Mouse (Mus musculus): ENCODE results near the gene Ndufa5.

Ndufa5 gene

GRCm38 (mm10) chr6:24527155-24528063 is at the start of gene Ndufa5:
TSS of gene Ndufa5 (minus strand) at chr6:24528013.
- peak; percentile 91 for DNase-seq

GRCm38 (mm10) chr6:24573319-24573718 is 45.5 kb upstream of the Ndufa5 start:
- DNase-seq, result no peak

- no peak for DNase-seq
These were observed 44.6 kb upstream of the Ndufa5 start for GRCm38 (mm10) chr6:24572431-24572830.

- no peak for DNase-seq
These were observed 43.3 kb upstream of the Ndufa5 start for GRCm38 (mm10) chr6:24571126-24571525.

GRCm38 (mm10) chr6:24570278-24570677 is 42.5 kb upstream of the Ndufa5 start:
- DNase-seq, result no peak

GRCm38 (mm10) chr6:24569711-24570110 is 41.9 kb upstream of the Ndufa5 start:
- no peak for DNase-seq

GRCm38 (mm10) chr6:24568963-24569362 is 41.1 kb upstream of the Ndufa5 start:
- DNase-seq, result no peak

- DNase-seq, result no peak
These were observed 37.1 kb upstream of the Ndufa5 start for GRCm38 (mm10) chr6:24564886-24565285.

- DNase-seq, result no peak
These were observed 36.3 kb upstream of the Ndufa5 start for GRCm38 (mm10) chr6:24564081-24564480.

GRCm38 (mm10) chr6:24555488-24555887 is 27.7 kb upstream of the Ndufa5 start:
- DNase-seq, result no peak

- DNase-seq, result no peak
These were observed 26.7 kb upstream of the Ndufa5 start for GRCm38 (mm10) chr6:24554427-24555086.

- DNase-seq, result no peak
These were observed 24.2 kb upstream of the Ndufa5 start for GRCm38 (mm10) chr6:24552046-24552445.

GRCm38 (mm10) chr6:24549801-24550200 is 22.0 kb upstream of the Ndufa5 start:
- no peak for DNase-seq

GRCm38 (mm10) chr6:24546716-24547420 is 19.1 kb upstream of the Ndufa5 start:
- no peak for DNase-seq

- DNase-seq, result no peak
These were observed 15.3 kb upstream of the Ndufa5 start for GRCm38 (mm10) chr6:24543119-24543591.

- DNase-seq, result no peak
These were observed 14.6 kb upstream of the Ndufa5 start for GRCm38 (mm10) chr6:24542393-24542792.

GRCm38 (mm10) chr6:24540106-24540505 is 12.3 kb upstream of the Ndufa5 start:
- no peak for DNase-seq

- DNase-seq, result no peak
These were observed 10.6 kb upstream of the Ndufa5 start for GRCm38 (mm10) chr6:24538435-24538834.

- no peak for DNase-seq
These were observed 5.0 kb upstream of the Ndufa5 start for GRCm38 (mm10) chr6:24532804-24533203.

- DNase-seq, result no peak
These were observed 3.1 kb upstream of the Ndufa5 start for GRCm38 (mm10) chr6:24530711-24531420.

GRCm38 (mm10) chr6:24530166-24530565 is 2.4 kb upstream of the Ndufa5 start:
- DNase-seq, result peak; percentile 35

GRCm38 (mm10) chr6:24528064-24528243 is 141 bp upstream of the Ndufa5 start, which contains the start of gene Asb15:
TSS of gene Asb15 (plus strand) at chr6:24528144.
- no peak for DNase-seq

GRCm38 (mm10) chr6:24525705-24526104 is 2.1 kb downstream of the Ndufa5 start:
- no peak for DNase-seq

All from thymus, postnatal 25 days (tissue).